Mouse (Mus musculus): ENCODE measurements at regions not wholly inside any gene's neighbourhood (a gene's known extent, or its start where the extent isn't known, plus 50 kb on each side); places are given as distances from the start of the nearest gene placed in this dataset.

GRCm38 (mm10) chr13:38838231-38838630, 122.4 kb downstream of the Slc35b3 start:
- H3K9ac ChIP-seq (ENCODE audit: control insufficient read depth, low read depth, low read length, poor library complexity, severe bottlenecking) = no peak overlapping the region
- no peak overlapping the region for H3K4me3 ChIP-seq (ENCODE audit: control insufficient read depth in 1 of 2, insufficient read depth in 1 of 2, low read depth in 2 of 2, low read length in 2 of 2)
- H3K36me3 ChIP-seq (ENCODE audit: control insufficient read depth in 1 of 2, insufficient read depth in 2 of 2, low read length in 2 of 2) = no peaks in the 10 kb centered on the region
- DNase-seq (ENCODE audit: low read depth, low spot score) = no peak
- TF ChIP-seq MYB (IDR thresholded peaks at IDR 0.05; ENCODE audit: low read depth, low read length) (no peak), MAZ (IDR thresholded peaks at IDR 0.05; ENCODE audit: low read depth, low read length) (no peak)
- no peak overlapping the region for H3K27ac ChIP-seq (ENCODE audit: control insufficient read depth, low read depth, low read length)
- H3K4me1 ChIP-seq (ENCODE audit: control insufficient read depth in 1 of 2, insufficient read depth in 2 of 2, low read length in 2 of 2) = no peaks in the 10 kb centered on the region
- no peaks in the 10 kb centered on the region for H3K79me2 ChIP-seq (ENCODE audit: control insufficient read depth, insufficient read depth, low read length, poor library complexity)
- no peaks in the 10 kb centered on the region for H3K9me3 ChIP-seq (replicated peaks; ENCODE audit: insufficient read depth, low read length)
- H3K27me3 ChIP-seq (ENCODE audit: control insufficient read depth in 1 of 2, insufficient read depth in 2 of 2, low read length in 2 of 2) = no peaks in the 10 kb centered on the region

GRCm38 (mm10) chr13:38825649-38826048, 135.0 kb downstream of the Slc35b3 start:
- Histone ChIP-seq H3K36me3 (ENCODE audit: control insufficient read depth in 1 of 2, insufficient read depth in 2 of 2, low read length in 2 of 2) (no peaks in the 10 kb centered on the region), H3K9ac (ENCODE audit: control insufficient read depth, low read depth, low read length, poor library complexity, severe bottlenecking) (no peak overlapping the region), H3K79me2 (ENCODE audit: control insufficient read depth, insufficient read depth, low read length, poor library complexity) (no peaks in the 10 kb centered on the region), H3K27ac (ENCODE audit: control insufficient read depth, low read depth, low read length) (no peak overlapping the region), H3K27me3 (ENCODE audit: control insufficient read depth in 1 of 2, insufficient read depth in 2 of 2, low read length in 2 of 2) (no peaks in the 10 kb centered on the region), H3K4me1 (ENCODE audit: control insufficient read depth in 1 of 2, insufficient read depth in 2 of 2, low read length in 2 of 2) (no peaks in the 10 kb centered on the region), H3K4me3 (ENCODE audit: control insufficient read depth in 1 of 2, insufficient read depth in 1 of 2, low read depth in 2 of 2, low read length in 2 of 2) (no peak overlapping the region), H3K9me3 (replicated peaks; ENCODE audit: insufficient read depth, low read length) (no peaks in the 10 kb centered on the region)
- DNase-seq (ENCODE audit: low read depth, low spot score) = no peak
- no peak for TF ChIP-seq TCF12 (IDR thresholded peaks at IDR 0.05; ENCODE audit: low read depth, low read length)
- TF ChIP-seq POLR2AphosphoS2 (IDR thresholded peaks at IDR 0.05; ENCODE audit: low read length) = no peak
- TF ChIP-seq CHD1 (IDR thresholded peaks at IDR 0.05; ENCODE audit: low read depth, low read length) = no peak
- no peak for TF ChIP-seq TAL1 (IDR thresholded peaks at IDR 0.05; ENCODE audit: low read length)
- no peak for TF ChIP-seq USF2 (IDR thresholded peaks at IDR 0.05; ENCODE audit: borderline replicate concordance in 1 of 2, insufficient read depth in 1 of 2, low read depth in 1 of 2, low read length in 2 of 2)
- TF ChIP-seq BHLHE40 (IDR thresholded peaks at IDR 0.05; ENCODE audit: borderline replicate concordance, low read depth, low read length) = no peak
- no peak for TF ChIP-seq RCOR1 (IDR thresholded peaks at IDR 0.05; ENCODE audit: low read depth, low read length)
- TF ChIP-seq USF1 (IDR thresholded peaks at IDR 0.05; ENCODE audit: low read depth, low read length) = no peak
- TF ChIP-seq MAFK (IDR thresholded peaks at IDR 0.05; ENCODE audit: borderline replicate concordance, low read depth, low read length) = no peak
- no peak for TF ChIP-seq ELF1 (IDR thresholded peaks at IDR 0.05; ENCODE audit: low read depth, low read length)
- TF ChIP-seq CTCF (IDR thresholded peaks at IDR 0.05 in 2 of 3, conservative IDR thresholded peaks at IDR 0.05 in 1 of 3; ENCODE audit: control insufficient read depth in 1 of 3, insufficient read depth in 1 of 3, low read depth in 2 of 3, low read length in 3 of 3, poor library complexity in 1 of 3, severe bottlenecking in 1 of 3) = no peak
- no peak for TF ChIP-seq JUND (IDR thresholded peaks at IDR 0.05; ENCODE audit: low read depth, low read length)
- no peak for TF ChIP-seq NELFE (IDR thresholded peaks at IDR 0.05; ENCODE audit: low read depth, low read length)
- no peak for TF ChIP-seq E2F4 (IDR thresholded peaks at IDR 0.05; ENCODE audit: borderline replicate concordance, low read depth, low read length)
- TF ChIP-seq ZMIZ1 (IDR thresholded peaks at IDR 0.05; ENCODE audit: low read depth, low read length) = no peak
- no peak for TF ChIP-seq MAX (IDR thresholded peaks at IDR 0.05; ENCODE audit: low read length)
- no peak for TF ChIP-seq ETS1 (IDR thresholded peaks at IDR 0.05; ENCODE audit: low read depth, low read length)
- TF ChIP-seq MYC (IDR thresholded peaks at IDR 0.05; ENCODE audit: low read depth, low read length) = no peak
- TF ChIP-seq CHD2 (IDR thresholded peaks at IDR 0.05; ENCODE audit: low read length) = no peak
- TF ChIP-seq SMC3 (IDR thresholded peaks at IDR 0.05; ENCODE audit: low read depth, low read length) = no peak
